Mouse (Mus musculus): ENCODE data around the gene Pxdn.

The Pxdn gene

DNA sequence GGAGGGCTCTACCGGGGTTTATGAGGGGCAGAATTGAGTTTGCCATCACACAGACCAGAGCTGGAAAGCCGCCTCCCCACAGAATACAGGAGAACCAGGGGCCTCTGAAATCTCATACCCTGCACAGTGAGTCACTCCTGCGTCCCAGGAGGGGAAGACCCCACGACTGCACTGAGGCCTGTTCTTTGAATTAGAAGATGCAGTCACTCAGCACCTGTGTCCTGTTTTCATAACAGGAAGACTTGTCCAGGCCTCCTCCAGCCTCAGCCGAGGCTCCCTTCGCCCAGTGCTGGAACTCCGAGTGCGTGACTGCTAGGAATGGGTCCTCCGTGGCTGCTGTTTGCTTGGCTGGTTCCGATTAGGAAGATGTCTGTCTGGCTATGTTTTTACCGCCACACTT is 16.6 kb downstream of the Pxdn start:
- no peak for DNase-seq

DNA sequence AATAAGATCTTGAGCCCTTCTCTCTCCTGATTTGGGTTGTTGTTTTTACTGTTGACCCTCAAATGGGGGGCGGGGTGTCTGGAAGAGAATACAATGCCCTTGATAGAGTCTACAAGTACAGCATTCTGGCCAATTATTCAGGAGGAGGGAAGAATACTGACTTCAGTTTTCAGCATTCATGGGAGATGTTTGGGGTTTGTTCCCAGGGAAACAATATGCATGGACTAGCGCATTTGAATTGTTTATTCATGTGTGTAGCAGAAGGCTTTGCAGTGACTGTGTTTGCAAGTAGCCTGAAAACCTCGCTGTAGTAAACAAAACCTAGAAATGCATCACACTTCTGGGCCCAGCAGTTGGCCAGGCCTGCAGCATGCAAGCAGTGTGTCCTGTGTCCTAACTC is 17.1 kb downstream of the Pxdn start:
- DNase-seq = no peak

DNA sequence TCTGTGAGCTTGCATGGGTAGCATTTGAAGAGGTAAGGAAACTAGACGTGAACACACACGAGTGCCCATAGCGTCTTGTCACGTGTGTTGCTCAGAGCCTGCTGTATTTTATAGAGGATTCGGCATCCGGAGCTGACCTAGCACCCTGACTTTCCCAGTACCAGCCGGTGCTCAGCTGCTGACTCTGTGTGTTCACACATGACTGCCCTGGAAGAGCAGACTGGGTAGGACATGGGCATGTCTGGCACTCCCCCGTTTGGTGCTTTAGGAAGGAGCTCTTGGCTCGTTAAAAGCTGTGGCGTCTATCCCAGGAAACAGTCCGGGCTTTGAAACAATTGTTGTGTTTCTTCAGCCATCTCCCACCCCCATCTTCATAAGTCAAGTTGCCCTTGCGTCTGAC is 19.6 kb downstream of the Pxdn start:
- DNase-seq = peak; percentile 59

DNA sequence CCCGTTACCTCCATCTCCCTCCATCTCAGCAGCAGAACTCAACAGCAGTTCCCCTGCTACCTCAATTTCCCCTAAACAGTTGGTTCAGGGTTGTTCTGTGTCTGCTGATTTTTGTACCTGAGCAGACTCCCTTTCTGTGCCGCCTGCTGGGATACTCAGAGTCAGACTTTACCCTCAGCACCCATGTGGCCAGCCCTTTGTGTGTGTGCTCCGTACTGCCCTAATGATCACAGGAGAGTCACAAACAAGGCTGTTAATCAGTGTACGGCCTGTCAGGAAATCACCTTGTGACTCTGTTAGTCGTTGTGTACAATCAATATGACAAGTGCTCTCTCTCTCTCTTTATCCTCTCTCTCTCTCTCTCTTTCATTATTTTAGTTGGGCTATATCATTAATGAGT is 21.2 kb downstream of the Pxdn start:
- peak; percentile 50 for DNase-seq

DNA sequence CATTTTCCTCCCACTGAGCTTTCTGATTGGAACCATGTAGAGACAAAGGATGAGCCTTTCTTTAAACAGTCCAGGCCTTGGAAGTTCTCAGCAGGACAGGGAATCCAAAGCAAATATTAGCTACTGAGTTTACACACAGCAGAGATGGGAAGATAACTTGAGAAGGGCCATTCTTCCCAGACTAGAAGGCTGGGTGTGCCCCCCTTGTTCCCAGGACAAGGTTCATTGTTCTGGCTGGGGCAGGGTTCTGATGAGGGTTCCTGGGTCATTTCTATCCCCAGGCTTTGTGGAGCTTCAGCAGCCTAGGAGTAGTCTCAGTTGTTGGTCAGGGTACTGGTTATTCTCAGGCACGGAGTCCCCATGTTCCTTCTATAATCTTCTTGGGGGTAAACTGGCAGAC is 23.6 kb downstream of the Pxdn start:
- no peak for DNase-seq

DNA sequence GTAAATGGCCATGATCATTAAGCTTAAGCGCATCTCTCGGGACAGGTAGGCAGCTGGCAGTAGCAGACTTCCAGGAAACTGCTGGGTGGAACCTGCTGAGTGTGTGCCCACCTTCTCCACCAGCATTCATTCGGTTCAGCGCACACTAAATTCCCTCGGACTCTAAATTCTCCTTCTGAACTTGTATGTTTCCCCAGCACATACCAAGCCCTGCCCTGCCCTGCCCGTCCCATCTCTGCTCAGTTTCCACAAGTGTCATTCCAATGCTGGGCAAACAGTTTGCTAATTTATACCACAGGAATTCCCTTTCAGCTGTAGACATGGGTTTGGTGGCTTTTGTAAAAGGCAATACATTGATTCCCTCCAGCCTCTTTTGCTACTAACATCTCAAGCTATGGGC is 27.6 kb downstream of the Pxdn start:
- no peak for DNase-seq

DNA sequence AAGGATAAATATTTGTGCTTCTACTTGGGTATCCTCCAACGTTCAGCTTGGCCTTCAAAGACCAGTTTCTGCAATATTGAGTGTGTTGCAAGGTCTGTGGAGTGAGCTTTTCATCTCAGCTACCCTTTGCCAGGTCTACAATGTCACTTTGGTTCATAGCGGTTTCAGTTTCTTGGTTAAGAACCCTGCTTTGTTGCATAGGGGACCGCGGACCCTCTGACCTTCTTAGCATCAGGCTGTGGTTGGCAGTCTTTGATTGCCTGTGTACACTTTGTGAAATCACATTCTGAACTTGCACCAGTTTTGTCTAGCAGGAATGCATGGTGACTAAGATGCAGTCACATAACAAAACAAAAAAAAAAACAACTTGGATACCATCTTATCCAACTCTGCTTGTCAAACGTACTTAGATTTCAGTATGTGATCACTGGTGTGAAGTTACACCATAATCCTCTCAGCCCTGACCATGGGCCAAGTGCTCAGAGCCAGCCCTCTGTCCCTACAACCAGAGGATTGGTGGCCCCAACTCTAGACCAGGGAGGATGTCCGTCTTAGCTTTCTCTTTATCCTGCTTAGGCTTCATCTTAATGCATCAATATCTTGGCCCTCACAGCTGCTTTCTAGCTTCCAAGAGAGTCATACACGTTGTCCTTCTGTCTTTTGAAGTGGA is 34.5 kb downstream of the Pxdn start:
- DNase-seq = no peak

DNA sequence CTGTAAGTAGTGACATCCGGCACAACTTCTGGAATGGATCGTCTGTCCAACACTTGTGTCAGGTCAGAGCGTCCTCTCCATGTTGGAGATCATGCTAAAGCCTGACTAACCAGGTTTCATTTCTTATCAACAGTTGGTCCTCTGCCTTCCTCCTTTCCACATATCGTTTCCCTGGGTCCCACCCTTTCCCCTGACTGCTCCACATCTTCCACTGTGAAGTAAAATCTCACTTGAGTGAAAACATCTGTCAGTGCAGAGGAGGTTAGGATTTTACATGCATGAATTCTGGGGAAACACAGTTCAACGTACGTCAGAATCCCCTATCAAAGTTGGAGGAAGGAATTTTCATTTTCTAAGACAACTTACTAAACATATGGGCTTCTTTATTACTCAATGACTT is 35.1 kb downstream of the Pxdn start:
- DNase-seq = no peak

DNA sequence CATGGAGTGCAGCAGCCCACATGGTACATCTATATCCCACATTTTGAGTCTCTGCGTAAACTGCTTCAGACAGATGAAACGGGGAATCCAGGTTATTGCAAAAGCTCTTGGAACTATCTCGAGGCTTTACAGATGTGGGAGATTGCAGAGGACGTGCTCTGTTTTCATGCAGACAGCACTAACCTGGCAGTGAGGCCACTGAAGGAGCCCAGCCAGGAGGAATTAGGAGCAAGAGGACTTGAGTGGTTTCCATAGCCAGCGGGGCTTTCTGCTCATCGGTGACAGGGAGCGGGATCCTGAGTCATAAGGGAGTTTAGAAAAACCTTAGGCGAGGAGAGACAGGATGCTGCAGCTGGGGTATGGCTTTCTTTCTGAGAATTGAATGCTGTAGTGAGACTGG is 42.7 kb downstream of the Pxdn start:
- DNase-seq = no peak

DNA sequence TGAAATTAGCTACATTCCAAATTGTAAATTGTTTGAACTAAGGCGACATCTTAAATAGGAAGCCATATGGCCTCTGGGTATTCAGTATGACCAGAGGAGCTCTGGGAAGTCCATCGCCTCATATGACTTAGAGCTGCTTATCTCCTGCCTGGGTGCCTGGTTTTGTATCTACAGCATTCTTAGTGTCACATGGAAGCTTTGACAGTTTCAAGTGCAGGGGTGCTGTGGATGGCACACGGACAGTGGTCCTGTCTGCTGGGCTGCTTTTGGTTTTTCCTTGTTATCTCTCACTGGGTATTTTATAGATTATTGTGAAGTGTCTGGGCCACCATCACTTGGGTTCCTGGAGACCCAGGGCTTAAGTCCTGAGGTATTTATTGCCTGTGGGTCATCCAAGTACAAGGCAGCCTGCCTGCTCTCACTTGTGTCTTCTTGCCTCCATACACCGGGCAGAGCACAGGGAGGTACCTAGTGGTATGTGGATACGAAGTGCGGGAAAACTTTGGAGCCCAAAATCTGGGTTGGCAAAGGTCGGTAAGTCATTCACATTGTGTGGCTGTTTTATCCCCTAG is 44.4 kb downstream of the Pxdn start:
- DNase-seq = no peak

DNA sequence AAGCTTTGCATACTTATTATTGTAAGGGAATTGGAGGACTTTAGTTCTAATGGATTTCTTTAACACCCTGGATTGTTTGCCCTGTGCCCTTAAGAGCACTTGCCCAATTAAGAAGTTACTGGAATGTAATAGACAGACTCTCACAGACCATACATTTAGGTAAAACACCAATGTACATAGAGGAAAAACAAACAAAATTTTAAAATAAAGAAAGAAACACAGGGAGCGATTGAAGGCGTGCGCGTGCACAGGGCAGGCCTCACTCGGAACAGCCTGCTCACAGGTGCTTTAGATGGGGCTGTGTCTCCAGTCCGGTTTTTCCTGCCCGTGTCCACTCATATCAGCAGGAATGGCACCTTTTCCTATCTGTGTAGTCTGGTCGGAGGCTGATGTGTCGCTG is 45.8 kb downstream of the Pxdn start:
- DNase-seq = no peak

DNA sequence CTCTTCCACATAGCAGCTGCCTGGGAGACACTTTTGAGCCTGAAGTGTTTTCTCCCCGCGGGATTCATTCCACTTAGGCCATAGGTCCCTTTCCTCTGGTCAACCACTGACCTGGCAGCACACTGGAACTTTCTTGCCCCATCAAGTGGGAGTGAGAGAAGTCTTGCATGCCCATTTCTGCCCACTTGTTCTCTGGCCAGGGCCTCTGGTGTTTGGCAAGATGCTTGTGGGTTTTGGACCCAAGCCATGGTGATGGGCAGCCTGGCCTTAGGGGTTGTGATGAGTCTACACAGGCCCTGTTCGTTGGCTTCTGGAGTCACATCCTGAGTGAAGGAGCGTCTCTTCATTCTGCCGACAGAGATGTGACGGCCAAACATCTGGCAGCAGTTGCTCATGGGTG is 47.7 kb downstream of the Pxdn start:
- DNase-seq = no peak

DNA sequence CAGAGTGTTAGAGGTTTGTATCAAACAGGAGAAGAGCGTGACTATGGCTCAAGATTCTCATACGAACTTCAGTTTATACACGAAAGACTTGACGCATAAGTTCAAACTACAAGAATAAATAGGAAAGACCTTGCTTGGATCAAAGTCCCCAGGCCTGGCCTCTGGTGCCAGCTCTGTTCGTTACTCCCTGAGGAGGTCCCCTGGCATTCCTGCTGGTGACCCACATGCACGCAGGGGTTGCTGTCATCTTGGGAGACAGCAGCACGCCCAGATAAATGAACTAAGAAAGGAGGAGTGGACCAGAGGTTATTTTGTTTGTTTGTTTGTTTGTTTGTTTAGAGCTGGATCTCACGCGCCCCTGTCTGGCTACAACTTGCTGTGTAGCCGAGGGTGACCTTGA is 48.8 kb downstream of the Pxdn start:
- no peak for DNase-seq

DNA sequence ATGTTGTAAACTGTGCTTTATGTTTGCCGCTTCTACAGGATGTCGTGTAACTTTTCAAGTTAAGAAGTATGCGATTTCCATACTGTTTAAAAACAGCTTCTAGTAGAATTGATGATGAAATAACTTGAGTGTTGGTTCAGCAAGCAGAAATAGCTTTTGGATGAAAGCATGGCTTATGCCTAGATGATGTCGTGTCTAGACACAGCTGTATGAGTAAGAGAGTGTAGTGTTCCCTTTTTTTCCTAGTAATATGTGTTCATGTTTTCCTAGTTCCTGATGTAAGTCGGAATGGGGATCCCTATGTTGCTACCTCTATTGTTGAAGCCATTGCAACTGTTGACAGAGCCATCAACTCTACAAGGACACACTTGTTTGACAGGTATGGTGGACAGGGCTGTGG is 61.5 kb downstream of the Pxdn start:
- DNase-seq = no peak

DNA sequence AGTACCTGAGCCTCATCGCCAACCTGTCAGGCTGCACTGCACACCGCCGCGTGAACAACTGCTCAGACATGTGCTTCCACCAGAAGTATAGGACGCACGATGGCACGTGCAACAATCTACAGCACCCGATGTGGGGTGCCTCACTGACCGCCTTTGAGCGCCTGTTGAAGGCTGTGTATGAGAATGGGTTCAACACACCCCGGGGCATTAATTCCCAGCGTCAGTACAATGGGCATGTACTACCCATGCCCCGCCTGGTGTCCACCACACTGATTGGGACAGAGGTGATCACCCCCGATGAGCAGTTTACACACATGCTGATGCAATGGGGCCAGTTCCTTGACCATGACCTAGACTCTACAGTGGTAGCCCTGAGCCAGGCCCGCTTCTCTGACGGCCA is 64.5 kb downstream of the Pxdn start:
- DNase-seq = no peak

DNA sequence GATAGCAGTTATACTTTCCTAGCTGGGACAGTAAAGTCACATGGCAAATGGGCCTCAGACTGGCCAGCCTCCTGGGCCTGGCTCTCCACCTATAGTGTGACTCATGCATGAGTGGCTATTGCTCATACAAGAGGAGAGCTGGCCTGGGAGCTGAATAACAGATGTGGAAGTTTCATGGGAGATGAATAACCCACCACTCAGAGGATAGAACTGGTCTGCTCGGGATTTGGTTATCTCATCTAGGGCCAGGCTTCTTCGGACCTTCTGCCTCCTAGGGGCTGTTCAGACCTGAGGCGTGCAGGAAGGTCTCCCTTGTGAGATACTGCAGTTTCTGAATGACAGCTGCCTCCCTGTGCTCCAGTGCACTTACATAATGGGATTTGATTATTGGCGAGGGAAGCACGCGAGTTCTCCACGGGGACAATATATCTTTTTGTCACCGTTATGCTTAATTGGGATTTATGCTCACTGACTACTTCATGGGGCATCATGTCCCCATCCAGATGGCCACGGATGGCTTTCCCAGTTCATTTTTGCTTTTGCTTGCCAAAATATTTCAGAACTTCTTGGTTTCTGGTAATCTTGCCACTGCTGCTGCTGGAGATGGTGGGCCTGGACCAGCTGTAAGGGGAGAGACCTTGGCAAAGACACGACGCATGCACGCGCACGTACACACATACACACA is 66.4 kb downstream of the Pxdn start:
- DNase-seq = no peak

DNA sequence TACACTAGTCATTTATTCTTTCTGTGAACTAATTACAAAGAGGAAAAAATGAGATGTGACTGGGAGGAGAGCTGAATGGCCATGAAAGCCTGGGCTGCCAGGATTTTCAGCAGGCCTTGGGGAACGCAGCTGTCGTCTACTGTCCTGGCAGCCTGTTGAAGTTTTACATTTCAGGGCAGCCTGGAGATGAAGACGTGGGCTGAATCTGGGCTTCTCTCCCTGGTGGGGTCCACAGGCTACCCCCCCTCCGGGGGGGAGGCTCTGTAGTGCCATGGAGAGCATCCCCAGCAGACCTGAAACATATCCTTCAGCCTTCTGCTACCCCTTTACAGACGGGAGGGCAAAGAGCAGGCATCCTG is 66.9 kb downstream of the Pxdn start:
- DNase-seq = no peak

DNA sequence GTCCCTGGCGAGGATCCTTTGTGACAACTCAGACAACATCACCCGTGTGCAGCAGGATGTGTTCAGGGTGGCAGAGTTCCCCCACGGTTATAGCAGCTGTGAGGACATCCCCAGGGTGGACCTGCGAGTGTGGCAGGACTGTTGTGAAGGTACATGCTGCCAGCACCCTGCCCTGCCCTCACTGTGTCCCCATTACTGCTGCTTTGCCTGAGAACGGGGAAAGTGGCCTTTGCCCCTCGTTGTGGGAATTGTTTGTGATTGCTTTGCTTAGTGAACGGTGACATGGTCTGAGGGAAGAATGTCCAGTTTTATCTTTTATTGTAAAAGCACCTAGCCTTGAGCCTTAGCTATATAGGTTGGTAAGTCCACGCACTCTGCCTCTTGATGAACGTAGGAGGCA is 69.2 kb downstream of the Pxdn start:
- no peak for DNase-seq

DNA sequence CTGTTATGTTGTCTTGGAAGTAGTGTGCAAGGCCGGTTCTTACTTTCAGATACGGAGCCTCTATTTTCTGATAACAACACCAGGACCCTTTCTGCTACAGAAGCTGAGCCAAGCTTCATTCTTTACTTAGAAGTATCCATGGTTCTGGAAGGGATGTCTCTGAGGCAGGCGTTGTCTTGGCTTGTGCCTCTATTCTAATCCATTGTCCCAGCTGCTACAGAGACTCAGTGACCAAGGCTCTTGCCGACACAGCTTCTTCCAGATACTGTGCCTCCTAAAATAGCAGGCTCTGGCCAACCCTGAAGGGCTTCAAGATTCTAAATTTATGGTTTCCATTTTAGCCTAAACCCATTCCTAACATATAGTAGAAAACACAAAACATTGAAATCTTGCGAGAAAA is 71.3 kb downstream of the Pxdn start:
- DNase-seq = no peak

DNA sequence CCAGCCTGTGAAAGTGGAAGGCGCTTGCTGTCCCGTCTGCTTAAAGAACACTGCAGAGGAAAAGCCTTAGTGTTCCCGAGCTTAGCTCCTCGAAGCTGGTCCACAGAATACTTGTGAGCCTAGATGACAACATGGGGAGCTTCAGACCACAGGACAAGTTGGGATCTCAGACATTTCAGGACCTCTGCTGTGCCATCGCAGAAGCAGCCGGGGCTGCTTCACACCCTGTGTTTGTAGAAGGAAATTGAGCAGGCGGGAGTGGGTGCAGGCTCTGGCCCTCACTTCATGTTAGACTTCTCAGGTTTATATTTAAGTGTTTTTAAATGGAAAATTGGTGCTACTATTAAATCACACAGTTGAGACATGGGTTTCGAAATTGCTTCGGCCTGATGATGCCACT is 78.1 kb downstream of the Pxdn start:
- no peak for DNase-seq

DNA sequence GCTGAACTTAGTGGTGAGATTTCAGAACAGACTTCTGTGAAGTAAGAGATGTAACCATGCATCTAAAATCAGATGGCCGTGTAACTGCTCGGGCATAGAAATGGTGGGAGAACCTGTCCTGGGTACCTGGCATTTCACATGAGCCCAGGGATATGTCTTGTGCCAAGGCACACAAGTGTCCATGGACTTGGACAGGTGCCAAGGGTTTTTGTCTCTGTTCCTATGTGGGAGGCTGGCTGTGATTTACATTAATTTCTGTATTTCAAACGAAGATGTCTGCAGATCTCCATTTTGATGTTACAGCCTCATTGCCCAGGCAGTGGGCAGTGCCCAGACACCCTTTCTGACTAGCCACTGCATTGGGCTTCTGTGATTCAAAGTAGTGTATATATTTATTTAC is 79.7 kb downstream of the Pxdn start:
- DNase-seq = no peak

DNA sequence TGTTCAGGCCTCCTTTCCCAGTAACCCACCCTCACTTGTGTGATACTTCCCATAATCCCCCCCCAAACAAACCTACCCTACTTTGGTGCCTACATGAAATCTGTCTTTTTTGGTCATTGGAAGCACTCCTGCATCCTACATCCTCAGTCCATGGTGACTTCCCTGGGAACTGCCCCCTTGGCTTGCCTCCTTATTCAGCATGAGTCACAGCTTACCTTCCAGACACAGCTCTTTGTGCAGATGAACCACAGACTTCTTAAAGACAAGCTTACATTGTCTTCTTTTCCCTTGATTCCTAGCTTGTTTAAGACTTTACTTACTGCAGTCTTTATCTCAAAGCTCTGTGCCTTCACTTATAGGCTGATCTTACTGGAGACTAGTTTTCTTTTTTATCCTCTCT is 83.0 kb downstream of the Pxdn start:
- no peak for DNase-seq

DNA sequence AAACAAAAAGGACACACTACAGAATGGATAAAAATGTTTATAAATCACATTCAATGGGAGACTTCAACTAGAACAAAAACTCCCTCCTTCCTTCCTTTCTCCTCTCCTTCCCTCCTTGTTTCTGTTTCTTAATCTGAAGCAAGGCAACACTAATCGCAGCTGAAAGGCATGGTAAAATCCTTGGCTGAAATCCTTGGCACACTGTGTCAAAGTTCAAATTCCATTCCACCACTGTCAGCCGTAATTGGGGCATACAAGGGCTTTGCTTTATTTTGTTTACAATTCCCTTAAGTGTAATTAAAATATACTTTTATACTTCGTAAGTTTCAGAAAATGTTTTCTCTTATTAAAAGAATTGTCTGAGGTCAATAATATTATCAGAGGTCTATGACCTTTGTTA is 86.1 kb downstream of the Pxdn start:
- peak; percentile 44 for DNase-seq

DNA sequence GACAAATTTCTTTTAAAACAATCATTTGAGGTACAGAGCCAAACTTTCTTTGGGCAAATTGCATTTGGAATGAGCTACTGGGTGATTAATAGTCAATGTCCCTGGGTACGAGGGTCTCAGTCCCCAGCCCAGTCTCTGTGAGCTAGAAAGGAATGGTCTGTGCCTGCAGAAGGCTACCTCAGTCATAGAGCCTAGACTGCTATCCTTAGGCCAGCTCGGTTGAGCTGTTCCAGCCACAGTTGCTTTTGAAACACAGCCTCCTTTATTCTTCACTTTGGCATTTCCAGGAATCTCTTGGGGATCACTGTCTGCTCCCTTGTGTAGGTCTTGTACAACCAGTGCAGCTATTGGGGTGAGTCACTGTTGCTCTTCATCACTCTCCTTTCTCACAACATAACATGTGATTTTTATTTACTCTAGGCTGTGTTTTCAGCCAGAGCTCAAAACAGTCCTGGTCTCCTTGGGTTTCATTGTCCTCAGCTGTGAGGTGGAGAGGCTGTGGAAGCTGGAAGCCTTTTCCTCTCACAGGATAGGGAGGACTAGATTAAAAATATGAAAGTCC is 86.9 kb downstream of the Pxdn start:
- no peak for DNase-seq
